Mouse (Mus musculus): ENCODE results near the gene Vpreb2. TPM values are rescaled to one million over a fixed set of nuclear protein-coding genes. Genes with fewer than 3 reads are reported as not detected.
"Not testable (repeated sequence)": the region's sequence is repeated elsewhere in the genome, so short reads cannot be mapped to it uniquely, and the experiment has no call there.

The Vpreb2 gene
- not detected for total RNA-seq (2022)

GRCm38 (mm10) chr16:17980128-17980527 lies at the start of gene Vpreb2:
Gene Vpreb2, plus strand, starts transcription at chr16:17980428.
- no peak for DNase-seq (ENCODE audit: low spot score)

GRCm38 (mm10) chr16:17931906-17932460 lies 48.2 kb upstream of the Vpreb2 start:
- DNase-seq (ENCODE audit: low spot score): no peak

GRCm38 (mm10) chr16:17933594-17934444 lies 46.4 kb upstream of the Vpreb2 start:
- no peak for DNase-seq (ENCODE audit: low spot score)

- no peak for DNase-seq (ENCODE audit: low spot score)
Observed at GRCm38 (mm10) chr16:17934445-17934910, 45.8 kb upstream of the Vpreb2 start.

- no peak for DNase-seq (ENCODE audit: low spot score)
Observed at GRCm38 (mm10) chr16:17936776-17937175, 43.5 kb upstream of the Vpreb2 start.

GRCm38 (mm10) chr16:17938187-17938586 lies 42.0 kb upstream of the Vpreb2 start:
- DNase-seq (ENCODE audit: low spot score): no peak

GRCm38 (mm10) chr16:17938821-17939220 lies 41.4 kb upstream of the Vpreb2 start:
- peak; percentile 28 for DNase-seq (ENCODE audit: low spot score)

GRCm38 (mm10) chr16:17939255-17939751 lies 40.9 kb upstream of the Vpreb2 start:
- DNase-seq (ENCODE audit: low spot score): no peak

- DNase-seq (ENCODE audit: low spot score): no peak
Observed at GRCm38 (mm10) chr16:17943466-17943865, 36.8 kb upstream of the Vpreb2 start.

- no peak for DNase-seq (ENCODE audit: low spot score)
Observed at GRCm38 (mm10) chr16:17945081-17945831, 35.0 kb upstream of the Vpreb2 start.

- DNase-seq (ENCODE audit: low spot score): no peak
Observed at GRCm38 (mm10) chr16:17949421-17949877, 30.8 kb upstream of the Vpreb2 start.

GRCm38 (mm10) chr16:17950068-17950467 lies 30.2 kb upstream of the Vpreb2 start:
- DNase-seq (ENCODE audit: low spot score): no peak

- DNase-seq (ENCODE audit: low spot score): no peak
Observed at GRCm38 (mm10) chr16:17951618-17952017, 28.6 kb upstream of the Vpreb2 start.

GRCm38 (mm10) chr16:17956052-17956638 lies 24.1 kb upstream of the Vpreb2 start:
- DNase-seq (ENCODE audit: low spot score): not testable (repeated sequence)

GRCm38 (mm10) chr16:17962091-17962490 lies 18.1 kb upstream of the Vpreb2 start:
- DNase-seq (ENCODE audit: low spot score): no peak

GRCm38 (mm10) chr16:17971853-17972252 lies 8.4 kb upstream of the Vpreb2 start:
- no peak for DNase-seq (ENCODE audit: low spot score)

GRCm38 (mm10) chr16:17977840-17978239 lies 2.4 kb upstream of the Vpreb2 start:
- DNase-seq (ENCODE audit: low spot score): not testable (repeated sequence)

GRCm38 (mm10) chr16:17983201-17983600 lies 3.0 kb downstream of the Vpreb2 start:
- no peak for DNase-seq (ENCODE audit: low spot score)

GRCm38 (mm10) chr16:17984231-17984630 lies 4.0 kb downstream of the Vpreb2 start:
- DNase-seq (ENCODE audit: low spot score): no peak

GRCm38 (mm10) chr16:17985078-17985477 lies 4.8 kb downstream of the Vpreb2 start:
- no peak for DNase-seq (ENCODE audit: low spot score)

- peak; percentile 26 for DNase-seq (ENCODE audit: low spot score)
Observed at GRCm38 (mm10) chr16:17986456-17987132, 6.4 kb downstream of the Vpreb2 start.
